9 mouse cellular contexts compared by ENCODE assay signal in the genomic region with DNA sequence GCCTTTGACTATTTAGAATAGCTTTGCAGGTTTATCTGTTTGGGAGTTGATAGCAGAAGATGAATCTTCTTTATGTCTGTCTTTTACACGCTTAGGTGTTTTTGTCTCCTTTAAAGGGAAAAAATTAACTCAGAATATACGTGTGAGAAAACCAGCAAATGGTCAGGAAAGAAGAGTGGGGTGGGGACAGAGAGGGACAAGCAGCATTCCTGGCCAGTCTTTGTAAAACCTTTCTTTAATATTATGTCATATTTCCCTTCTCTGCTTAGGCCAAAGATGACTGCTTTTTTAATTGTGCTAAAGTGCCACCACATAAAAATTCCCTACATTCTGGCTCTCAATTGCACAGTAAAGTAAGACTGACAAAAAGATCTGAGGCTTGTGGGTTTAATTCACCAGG. TPM values are rescaled to one million over a fixed set of nuclear protein-coding genes. Genes with fewer than 3 reads are reported as not detected.
A peak's percentile ranks its signal among the peaks of the same experiment; 100 is the strongest.
DNase-seq lines count a peak whose midpoint lies in the region; ATAC-seq lines count a peak whose summit lies in the region.
"Had no signal": no experiment of that assay in that cellular context is flagged by ENCODE, and none has a peak within 500 bp of the region (broad histone marks: within the 10 kb centered on the region; RNA-seq: fewer than 3 reads in every experiment).

No protein-coding gene starts in this region.

- peaks cover 21% of the 10 kb centered on the region for H3K4me1 ChIP-seq in intestine, embryonic 14.5 days (replicated peaks; ENCODE audit: control insufficient read depth, insufficient read depth, low read length)
- 0 out of 2 replicates have a peak, but pooled peaks cover 2% of the 10 kb centered on the region for H3K4me1 ChIP-seq in intestine, embryonic 15.5 days (replicated peaks)
- peaks cover 5% of the 10 kb centered on the region for H3K4me1 ChIP-seq in forebrain, embryonic 11.5 days (replicated peaks; ENCODE audit: control insufficient read depth, insufficient read depth, low read length)
- H3K4me1 ChIP-seq in limb, embryonic 12.5 days (replicated peaks): peaks cover 17% of the 10 kb centered on the region
- peaks cover 10% of the 10 kb centered on the region for H3K4me1 ChIP-seq in kidney, embryonic 15.5 days

- H3K27ac ChIP-seq in intestine, embryonic 14.5 days (ENCODE audit: low read depth): no peak overlapping the region
- no peak overlapping the region for H3K27ac ChIP-seq in intestine, embryonic 15.5 days
- H3K27ac ChIP-seq in forebrain, embryonic 11.5 days (ENCODE audit: low read depth, low read length): peak overlapping the region; percentile 100
- H3K27ac ChIP-seq in limb, embryonic 12.5 days: no peak overlapping the region
- H3K27ac ChIP-seq in kidney, embryonic 15.5 days: no peak overlapping the region
- H3K27ac ChIP-seq: liver, embryonic 13.5 days had no signal

- 46% methylated on average over 2 of the region's 2 CpGs for WGBS in intestine, embryonic 14.5 days
- WGBS in intestine, embryonic 15.5 days: 55% methylated on average over 2 of the region's 2 CpGs
- 16% methylated on average over 2 of the region's 2 CpGs for WGBS in forebrain, embryonic 11.5 days
- 26% methylated on average over 2 of the region's 2 CpGs for WGBS in limb, embryonic 12.5 days
- 49% methylated on average over 2 of the region's 2 CpGs for WGBS in kidney, embryonic 15.5 days

- ATAC-seq in intestine, embryonic 14.5 days (replicated peaks; ENCODE audit: low FRiP score, low TSS enrichment, low read depth): no peak
- ATAC-seq in intestine, embryonic 15.5 days: no peak
- ATAC-seq in forebrain, embryonic 11.5 days (replicated peaks; ENCODE audit: low FRiP score): no peak
- no peak for ATAC-seq in limb, embryonic 12.5 days (ENCODE audit: insufficient number of reproducible peaks, insufficient read depth, low FRiP score, low TSS enrichment, low read depth)
- no peak for ATAC-seq in kidney, embryonic 15.5 days (replicated peaks; ENCODE audit: low FRiP score)

- no peak overlapping the region for H3K9ac ChIP-seq in intestine, embryonic 14.5 days (ENCODE audit: low read length)
- no peak overlapping the region for H3K9ac ChIP-seq in intestine, embryonic 15.5 days
- peak overlapping the region; percentile 99 for H3K9ac ChIP-seq in forebrain, embryonic 11.5 days (ENCODE audit: low read length)
- no peak overlapping the region for H3K9ac ChIP-seq in limb, embryonic 12.5 days (replicated peaks)
- no peak overlapping the region for H3K9ac ChIP-seq in kidney, embryonic 15.5 days

- no peaks in the 10 kb centered on the region for H3K9me3 ChIP-seq in intestine, embryonic 14.5 days (ENCODE audit: control insufficient read depth, low read length)
- H3K9me3 ChIP-seq in intestine, embryonic 15.5 days: no peaks in the 10 kb centered on the region
- no peaks in the 10 kb centered on the region for H3K9me3 ChIP-seq in forebrain, embryonic 11.5 days (ENCODE audit: control insufficient read depth, low read length)
- no peaks in the 10 kb centered on the region for H3K9me3 ChIP-seq in limb, embryonic 12.5 days
- no peaks in the 10 kb centered on the region for H3K9me3 ChIP-seq in kidney, embryonic 15.5 days (replicated peaks)
- H3K9me3 ChIP-seq: liver, embryonic 13.5 days had no signal

- H3K36me3 ChIP-seq in intestine, embryonic 14.5 days (ENCODE audit: control insufficient read depth, insufficient read depth, low read length): no peaks in the 10 kb centered on the region
- no peaks in the 10 kb centered on the region for H3K36me3 ChIP-seq in intestine, embryonic 15.5 days
- no peaks in the 10 kb centered on the region for H3K36me3 ChIP-seq in forebrain, embryonic 11.5 days (ENCODE audit: control insufficient read depth, insufficient read depth, low read length)
- no peaks in the 10 kb centered on the region for H3K36me3 ChIP-seq in limb, embryonic 12.5 days
- no peaks in the 10 kb centered on the region for H3K36me3 ChIP-seq in kidney, embryonic 15.5 days
- H3K36me3 ChIP-seq: liver, embryonic 13.5 days had no signal

- peak overlapping the region; percentile 94; the same call in 1 of the 2 replicates for H3K4me2 ChIP-seq in intestine, embryonic 14.5 days (ENCODE audit: low read length)
- no peak overlapping the region for H3K4me2 ChIP-seq in intestine, embryonic 15.5 days (replicated peaks)
- peak overlapping the region; percentile 82; the same call in 1 of the 2 replicates for H3K4me2 ChIP-seq in forebrain, embryonic 11.5 days (ENCODE audit: low read depth, low read length, severe bottlenecking)
- peak overlapping the region; percentile 79 for H3K4me2 ChIP-seq in limb, embryonic 12.5 days
- H3K4me2 ChIP-seq in kidney, embryonic 15.5 days: no peak overlapping the region

- no peak for DNase-seq in intestine, embryonic 14.5 days (ENCODE audit: low spot score)
- peak; percentile 34 for DNase-seq in embryo, embryonic 11 days
- no peak for DNase-seq in forebrain, embryonic 11.5 days (ENCODE audit: low spot score)
- DNase-seq in cerebellum, adult 11-12 months: no peak
- no peak for DNase-seq in adipocyte (ENCODE audit: low spot score)
- DNase-seq: liver, embryonic 13.5 days had no signal

- H3K4me3 ChIP-seq in intestine, embryonic 14.5 days (ENCODE audit: low read depth, low read length): no peak overlapping the region
- no peak overlapping the region for H3K4me3 ChIP-seq in intestine, embryonic 15.5 days (replicated peaks)
- no peak overlapping the region for H3K4me3 ChIP-seq in forebrain, embryonic 11.5 days (ENCODE audit: low read depth, low read length)
- H3K4me3 ChIP-seq in limb, embryonic 12.5 days (replicated peaks): no peak overlapping the region
- H3K4me3 ChIP-seq in kidney, embryonic 15.5 days (replicated peaks): no peak overlapping the region
- H3K4me3 ChIP-seq: liver, embryonic 13.5 days had no signal

- H3K27me3 ChIP-seq in intestine, embryonic 14.5 days (replicated peaks; ENCODE audit: control insufficient read depth, insufficient read depth, low read length): no peaks in the 10 kb centered on the region
- H3K27me3 ChIP-seq in intestine, embryonic 15.5 days (replicated peaks): no peaks in the 10 kb centered on the region
- no peaks in the 10 kb centered on the region for H3K27me3 ChIP-seq in forebrain, embryonic 11.5 days (ENCODE audit: control insufficient read depth, insufficient read depth, low read length)
- H3K27me3 ChIP-seq in limb, embryonic 12.5 days: no peaks in the 10 kb centered on the region
- no peaks in the 10 kb centered on the region for H3K27me3 ChIP-seq in kidney, embryonic 15.5 days
- H3K27me3 ChIP-seq: liver, embryonic 13.5 days had no signal

RNA-seq across cellular contexts. Expression of a gene that starts 4.0 kb away (rescaled TPM):
- polyA plus RNA-seq in intestine, embryonic 14.5 days (2014; fragmentation: Nextera tagmentation; extraction: Ambion mirVana): 36.4 and 40.2 TPM in 2 replicates
- 55.5 TPM in 2 replicates for polyA plus RNA-seq in intestine, embryonic 15.5 days (2015; fragmentation: Nextera tagmentation; extraction: Ambion mirVana)
- 52.9 and 54.2 TPM in 2 replicates for polyA plus RNA-seq in forebrain, embryonic 11.5 days (2014; fragmentation: Nextera tagmentation; extraction: Ambion mirVana)
- 67.7 and 77.6 TPM in 2 replicates for polyA plus RNA-seq in limb, embryonic 12.5 days (2016; fragmentation: Nextera tagmentation; extraction: Ambion mirVana)
- 72.9 and 73.1 TPM in 2 replicates for polyA plus RNA-seq in kidney, embryonic 15.5 days (2015; fragmentation: Nextera tagmentation; extraction: Ambion mirVana)

RNA-seq across cellular contexts. Expression of a gene that starts 10.2 kb away (rescaled TPM):
- 3.3 and 3.8 TPM in 2 replicates for polyA plus RNA-seq in intestine, embryonic 14.5 days (2014; fragmentation: Nextera tagmentation; extraction: Ambion mirVana)
- polyA plus RNA-seq in intestine, embryonic 15.5 days (2015; fragmentation: Nextera tagmentation; extraction: Ambion mirVana): 3.2 and 3.6 TPM in 2 replicates
- polyA plus RNA-seq in forebrain, embryonic 11.5 days (2014; fragmentation: Nextera tagmentation; extraction: Ambion mirVana): 20.2 and 23.3 TPM in 2 replicates
- polyA plus RNA-seq in limb, embryonic 12.5 days (2016; fragmentation: Nextera tagmentation; extraction: Ambion mirVana): 13.9 and 14.0 TPM in 2 replicates
- 10.3 and 11.8 TPM in 2 replicates for polyA plus RNA-seq in kidney, embryonic 15.5 days (2015; fragmentation: Nextera tagmentation; extraction: Ambion mirVana)

RNA-seq across cellular contexts. Expression of a gene that starts 21.5 kb away (rescaled TPM):
- 11.5 and 13.3 TPM in 2 replicates for polyA plus RNA-seq in intestine, embryonic 14.5 days (2014; fragmentation: Nextera tagmentation; extraction: Ambion mirVana)
- 11.8 and 12.6 TPM in 2 replicates for polyA plus RNA-seq in intestine, embryonic 15.5 days (2015; fragmentation: Nextera tagmentation; extraction: Ambion mirVana)
- polyA plus RNA-seq in forebrain, embryonic 11.5 days (2014; fragmentation: Nextera tagmentation; extraction: Ambion mirVana): 12.2 and 15.4 TPM in 2 replicates
- 19.9 and 20.3 TPM in 2 replicates for polyA plus RNA-seq in limb, embryonic 12.5 days (2016; fragmentation: Nextera tagmentation; extraction: Ambion mirVana)
- 12.0 and 15.1 TPM in 2 replicates for polyA plus RNA-seq in kidney, embryonic 15.5 days (2015; fragmentation: Nextera tagmentation; extraction: Ambion mirVana)

Comparison
In these comparisons a context has a peak if more than half of its experiments do, and no peak if none do; other contexts are left out.
1. H3K4me2 ChIP-seq: peak in intestine, embryonic 14.5 days (single experiment), forebrain, embryonic 11.5 days (single experiment) and limb, embryonic 12.5 days (single experiment); none in intestine, embryonic 15.5 days (single experiment) and kidney, embryonic 15.5 days (single experiment).